ENCODE assay signal across 20 mouse cellular contexts in genomic region chr1:182675346-182675745, GRCm38 (mm10).
DNase-seq lines count a peak whose midpoint lies in the region; ATAC-seq and TF ChIP-seq lines count a peak whose summit lies in the region.
"Had no signal": no experiment of that assay in that cellular context is flagged by ENCODE, and none has a peak within 500 bp of the region (broad histone marks: within the 10 kb centered on the region; RNA-seq: fewer than 3 reads in every experiment).

No protein-coding gene starts in this region.

- H3K27me3 ChIP-seq in lung, embryonic 16.5 days (ENCODE audit: control insufficient read depth, insufficient read depth, low read depth, low read length): no peaks in the 10 kb centered on the region
- H3K27me3 ChIP-seq: CH12.LX; embryonic facial prominence, embryonic 12.5 days; heart, embryonic 13.5 days; neural tube, embryonic 13.5 days had no signal

- WGBS in lung, adult 2 months: 24% methylated on average over 8 of the region's 8 CpGs
- WGBS in lung, embryonic 16.5 days: 29% methylated on average over 8 of the region's 8 CpGs

- no peak overlapping the region for H3K4me2 ChIP-seq in lung, embryonic 16.5 days (ENCODE audit: low read depth, low read length)
- H3K4me2 ChIP-seq: embryonic facial prominence, embryonic 12.5 days; heart, embryonic 13.5 days; neural tube, embryonic 13.5 days had no signal

- H3K4me3 ChIP-seq in lung, adult 2 months (replicated peaks; ENCODE audit: extremely low read depth, low read depth, low read length): no peak overlapping the region
- no peak overlapping the region for H3K4me3 ChIP-seq in lung, embryonic 16.5 days (ENCODE audit: low read length)
- H3K4me3 ChIP-seq: embryonic facial prominence, embryonic 12.5 days; forebrain, embryonic 10.5 days; heart, embryonic 13.5 days; hindbrain, embryonic 10.5 days; midbrain, embryonic 10.5 days; neural tube, embryonic 13.5 days had no signal

- H3K36me3 ChIP-seq in lung, embryonic 16.5 days (ENCODE audit: control insufficient read depth, insufficient read depth, low read length): no peaks in the 10 kb centered on the region
- H3K36me3 ChIP-seq: embryonic facial prominence, embryonic 12.5 days; forebrain, embryonic 10.5 days; heart, embryonic 13.5 days; hindbrain, embryonic 10.5 days; midbrain, embryonic 10.5 days; neural tube, embryonic 13.5 days had no signal

- TF ChIP-seq POLR2A in lung, adult 2 months (IDR thresholded peaks at IDR 0.05; ENCODE audit: borderline replicate concordance, extremely low read depth, low read depth, low read length): no peak

- ATAC-seq in lung, embryonic 16.5 days (ENCODE audit: low read depth): peak; percentile 30; the same call in 1 of the 2 replicates

- peak; percentile 35 to 48 for DNase-seq in cerebellum, postnatal 14 days
- no peak for DNase-seq in cerebellum, adult 11-12 months
- DNase-seq in lung, adult 18-20 months: peak; percentile 42 to 46
- DNase-seq in lung, adult 2 months: no peak
- DNase-seq in gastrocnemius, adult 8-10 months (ENCODE audit: low spot score in 2 of 2): no peak
- DNase-seq in adrenal gland, postnatal 14 days: no peak
- DNase-seq in spleen, postnatal 36 days (ENCODE audit: low spot score in 2 of 2): no peak
- DNase-seq: adrenal gland, postnatal 25 days; cerebellum, postnatal 36 days; gastrocnemius, postnatal 36 days; right cerebral cortex, postnatal 4 days had no signal

- peaks cover 5% of the 10 kb centered on the region; the same call in 1 of the 2 replicates for H3K9me3 ChIP-seq in lung, embryonic 16.5 days (ENCODE audit: control insufficient read depth, low read length)
- H3K9me3 ChIP-seq: embryonic facial prominence, embryonic 12.5 days; forebrain, embryonic 10.5 days; hindbrain, embryonic 10.5 days; midbrain, embryonic 10.5 days; neural tube, embryonic 13.5 days had no signal

- peaks cover 13% of the 10 kb centered on the region for H3K4me1 ChIP-seq in lung, adult 2 months (ENCODE audit: control insufficient read depth, insufficient read depth, low read length)
- H3K4me1 ChIP-seq in lung, embryonic 16.5 days (replicated peaks; ENCODE audit: control insufficient read depth, insufficient read depth, low read length): peaks cover 22% of the 10 kb centered on the region

- H3K9ac ChIP-seq in lung, embryonic 16.5 days (ENCODE audit: low read length): no peak overlapping the region
- H3K9ac ChIP-seq: embryonic facial prominence, embryonic 12.5 days; heart, embryonic 13.5 days; liver, embryonic 14.5 days; neural tube, embryonic 13.5 days had no signal

- peak overlapping the region; percentile 77 for H3K27ac ChIP-seq in lung, embryonic 16.5 days (ENCODE audit: low read length)
- H3K27ac ChIP-seq: forebrain, embryonic 10.5 days; heart, embryonic 13.5 days; hindbrain, embryonic 10.5 days; liver, embryonic 14.5 days; midbrain, embryonic 10.5 days; neural tube, embryonic 13.5 days had no signal

- TF ChIP-seq CTCF in lung, adult 2 months (IDR thresholded peaks at IDR 0.05; ENCODE audit: insufficient read depth, low read length): no peak

Comparison
In these comparisons a context has a peak if more than half of its experiments do, and no peak if none do; other contexts are left out.
1. DNase-seq: peak in cerebellum, postnatal 14 days (2 of 2) and lung, adult 18-20 months (2 of 2); none in cerebellum, adult 11-12 months (single experiment), lung, adult 2 months (single experiment), gastrocnemius, adult 8-10 months (0 of 2), adrenal gland, postnatal 14 days (single experiment) and spleen, postnatal 36 days (0 of 2).